Mouse (Mus musculus): Measurements from ENCODE around the gene Gm49358. TPM values are rescaled to one million over a fixed set of nuclear protein-coding genes. Genes with fewer than 3 reads are reported as not detected.
A peak's percentile ranks its signal among the peaks of the same experiment; 100 is the strongest.

Gm49358 gene
- polyA plus RNA-seq, 1 experiment from 2014 or later: not detected

DNA sequence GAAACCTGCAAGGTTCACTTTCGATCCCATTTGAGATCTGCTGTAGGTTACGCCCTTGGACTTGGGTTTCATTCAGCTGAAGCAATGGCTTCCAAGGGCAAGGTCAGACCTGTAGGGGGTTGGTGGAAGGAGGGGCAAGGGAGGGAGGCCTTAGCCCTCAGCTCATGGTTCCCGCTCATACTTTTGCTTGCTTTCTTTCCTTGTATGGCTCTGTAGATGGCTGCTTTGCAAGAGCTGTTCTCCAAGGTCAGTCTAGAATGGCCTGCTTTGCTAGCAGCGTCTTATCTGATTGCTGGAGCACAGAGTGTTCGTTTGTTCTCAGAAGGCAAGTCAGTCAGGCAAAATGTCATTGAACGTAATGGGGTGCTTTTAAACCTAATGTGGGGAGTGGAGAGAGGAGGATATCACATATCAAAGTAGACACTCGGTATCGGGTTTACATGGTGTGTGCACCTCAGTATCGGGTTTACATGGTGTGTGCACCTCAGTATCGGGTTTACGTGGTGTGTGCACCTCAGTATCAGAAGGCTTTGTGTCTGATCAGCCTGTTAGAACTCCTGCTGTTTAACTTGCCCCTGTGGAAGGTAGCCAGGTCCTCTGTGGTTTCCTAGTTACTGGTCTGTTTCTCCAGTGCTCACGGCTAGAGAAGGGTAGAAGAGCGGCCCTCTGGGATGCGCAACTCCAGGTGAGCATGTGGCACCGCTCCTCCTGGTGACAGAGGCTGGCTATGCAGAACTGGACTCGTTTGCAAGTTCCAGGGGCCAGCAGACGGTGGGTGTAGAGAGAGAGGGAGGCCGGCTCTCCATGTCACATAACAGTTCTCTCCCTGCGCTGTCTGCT lies 50.7 kb downstream of the Gm49358 start:
- 71% methylated on average over 19 of the region's 19 CpGs for WGBS (ENCODE audit: insufficient replicate concordance)
- no peak overlapping the region for H3K9ac ChIP-seq (replicated peaks)
- no peak overlapping the region for H3K27ac ChIP-seq (ENCODE audit: low read depth)
- H3K4me1 ChIP-seq (ENCODE audit: insufficient read depth): no peaks in the 10 kb centered on the region
- DNase-seq (no peak), ATAC-seq (no peak)
- TF ChIP-seq CTCF (IDR thresholded peaks at IDR 0.05; ENCODE audit: low read depth): no peak
- no peak for TF ChIP-seq EP300 (IDR thresholded peaks at IDR 0.05; ENCODE audit: low read depth)
- no peaks in the 10 kb centered on the region for H3K27me3 ChIP-seq (ENCODE audit: insufficient read depth, low read length)
- no peaks in the 10 kb centered on the region for H3K9me3 ChIP-seq (ENCODE audit: low read length)
- H3K36me3 ChIP-seq (replicated peaks; ENCODE audit: insufficient read depth, low read length): peaks cover 10% of the 10 kb centered on the region
- no peak overlapping the region for H3K4me3 ChIP-seq (ENCODE audit: low read depth, low read length)
- no peak overlapping the region for H3K4me2 ChIP-seq (ENCODE audit: low read depth, low read length)

DNA sequence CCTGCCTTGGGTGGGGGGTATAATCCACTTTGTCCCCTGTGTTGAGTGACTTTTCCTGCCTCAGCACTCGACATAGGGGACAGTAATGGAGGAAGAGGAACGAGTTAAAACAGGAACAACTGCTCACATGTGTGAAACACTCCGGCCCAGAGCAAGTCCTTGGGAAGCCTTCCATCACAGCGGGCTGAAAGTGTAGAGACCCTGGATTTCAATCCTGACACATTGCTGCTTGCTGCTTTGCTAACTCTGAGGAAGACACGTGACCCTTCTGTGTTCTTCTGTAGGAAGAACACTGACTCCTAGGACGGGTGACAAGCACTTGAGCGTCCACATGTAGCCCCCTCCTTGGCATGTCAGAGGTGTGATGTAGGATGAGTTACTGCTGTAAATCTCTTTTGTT lies 51.4 kb downstream of the Gm49358 start:
- no peak overlapping the region for H3K4me2 ChIP-seq (ENCODE audit: low read depth, low read length)
- WGBS (ENCODE audit: insufficient replicate concordance): 70% methylated on average over 7 of the region's 7 CpGs
- TF ChIP-seq EP300 (IDR thresholded peaks at IDR 0.05; ENCODE audit: low read depth) (no peak), CTCF (IDR thresholded peaks at IDR 0.05; ENCODE audit: low read depth) (no peak)
- ATAC-seq (no peak), DNase-seq (no peak)
- no peaks in the 10 kb centered on the region for H3K4me1 ChIP-seq (ENCODE audit: insufficient read depth)
- H3K9me3 ChIP-seq (ENCODE audit: low read length): no peaks in the 10 kb centered on the region
- H3K27me3 ChIP-seq (ENCODE audit: insufficient read depth, low read length): no peaks in the 10 kb centered on the region
- no peak overlapping the region for H3K9ac ChIP-seq (replicated peaks)
- H3K4me3 ChIP-seq (ENCODE audit: low read depth, low read length): no peak overlapping the region
- H3K36me3 ChIP-seq (replicated peaks; ENCODE audit: insufficient read depth, low read length): peaks cover 10% of the 10 kb centered on the region
- H3K27ac ChIP-seq (ENCODE audit: low read depth): no peak overlapping the region

GRCm38 (mm10) chr10:86819649-86820165 lies 55.9 kb downstream of the Gm49358 start:
- no peaks in the 10 kb centered on the region for H3K9me3 ChIP-seq (ENCODE audit: low read length)
- no peak for DNase-seq
- TF ChIP-seq CTCF (IDR thresholded peaks at IDR 0.05; ENCODE audit: low read depth) (no peak), EP300 (IDR thresholded peaks at IDR 0.05; ENCODE audit: low read depth) (no peak)
- no peak overlapping the region for H3K4me3 ChIP-seq (ENCODE audit: low read depth, low read length)
- 50% methylated on average over 8 of the region's 8 CpGs for WGBS (ENCODE audit: insufficient replicate concordance)
- no peak for ATAC-seq
- peaks cover 41% of the 10 kb centered on the region for H3K36me3 ChIP-seq (replicated peaks; ENCODE audit: insufficient read depth, low read length)
- no peak overlapping the region for H3K9ac ChIP-seq (replicated peaks)
- no peaks in the 10 kb centered on the region for H3K4me1 ChIP-seq (ENCODE audit: insufficient read depth)
- H3K27ac ChIP-seq (ENCODE audit: low read depth): no peak overlapping the region
- no peak overlapping the region for H3K4me2 ChIP-seq (ENCODE audit: low read depth, low read length)
- H3K27me3 ChIP-seq (ENCODE audit: insufficient read depth, low read length): no peaks in the 10 kb centered on the region

GRCm38 (mm10) chr10:86821014-86821413 lies 57.2 kb downstream of the Gm49358 start:
- H3K9me3 ChIP-seq (ENCODE audit: low read length): no peaks in the 10 kb centered on the region
- 85% methylated on average over 7 of the region's 7 CpGs for WGBS (ENCODE audit: insufficient replicate concordance)
- no peak for ATAC-seq
- no peak overlapping the region for H3K4me2 ChIP-seq (ENCODE audit: low read depth, low read length)
- H3K4me1 ChIP-seq (ENCODE audit: insufficient read depth): no peaks in the 10 kb centered on the region
- DNase-seq: no peak
- H3K27me3 ChIP-seq (ENCODE audit: insufficient read depth, low read length): no peaks in the 10 kb centered on the region
- no peak overlapping the region for H3K9ac ChIP-seq (replicated peaks)
- TF ChIP-seq EP300 (IDR thresholded peaks at IDR 0.05; ENCODE audit: low read depth): no peak
- TF ChIP-seq CTCF (IDR thresholded peaks at IDR 0.05; ENCODE audit: low read depth): no peak
- H3K4me3 ChIP-seq (ENCODE audit: low read depth, low read length): no peak overlapping the region
- no peak overlapping the region for H3K27ac ChIP-seq (ENCODE audit: low read depth)
- peaks cover 43% of the 10 kb centered on the region for H3K36me3 ChIP-seq (replicated peaks; ENCODE audit: insufficient read depth, low read length)

- no peak overlapping the region for H3K4me3 ChIP-seq (ENCODE audit: low read depth, low read length)
- 0 out of 2 replicates have a peak, but pooled peaks cover 3% of the 10 kb centered on the region for H3K4me1 ChIP-seq (ENCODE audit: insufficient read depth)
- 84% methylated on average over 6 of the region's 6 CpGs for WGBS (ENCODE audit: insufficient replicate concordance)
- no peak for DNase-seq
- H3K36me3 ChIP-seq (replicated peaks; ENCODE audit: insufficient read depth, low read length): peaks cover 47% of the 10 kb centered on the region
- H3K4me2 ChIP-seq (ENCODE audit: low read depth, low read length): no peak overlapping the region
- TF ChIP-seq CTCF (IDR thresholded peaks at IDR 0.05; ENCODE audit: low read depth) (0 out of 2 replicates have a peak, but pooled peaks have one; percentile 23), EP300 (IDR thresholded peaks at IDR 0.05; ENCODE audit: low read depth) (no peak)
- H3K9ac ChIP-seq (replicated peaks): no peak overlapping the region
- no peak overlapping the region for H3K27ac ChIP-seq (ENCODE audit: low read depth)
- H3K27me3 ChIP-seq (ENCODE audit: insufficient read depth, low read length): no peaks in the 10 kb centered on the region
- ATAC-seq: no peak
- no peaks in the 10 kb centered on the region for H3K9me3 ChIP-seq (ENCODE audit: low read length)
These were observed 60.3 kb downstream of the Gm49358 start for GRCm38 (mm10) chr10:86824093-86824492.

DNA sequence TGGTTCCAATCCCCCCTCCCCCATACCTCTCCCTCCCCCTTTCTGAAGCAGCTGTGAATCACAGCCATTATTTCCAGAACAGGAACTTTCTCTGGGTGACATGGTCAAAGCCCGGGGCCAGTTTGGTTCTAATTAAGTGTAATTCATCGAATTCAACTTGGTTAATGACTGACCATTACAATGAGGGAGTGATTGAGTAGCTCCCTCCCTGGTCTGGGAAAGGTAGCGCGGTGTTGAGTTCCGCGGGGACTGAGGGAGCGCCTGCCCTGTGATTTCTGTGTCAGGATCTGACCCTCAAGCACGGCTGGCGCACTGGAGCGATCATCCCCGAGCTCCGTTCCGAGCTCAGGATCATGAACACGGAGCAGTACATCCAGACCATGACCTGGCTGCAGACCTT lies 61.1 kb downstream of the Gm49358 start:
- Histone ChIP-seq H3K4me2 (ENCODE audit: low read depth, low read length) (no peak overlapping the region), H3K4me1 (ENCODE audit: insufficient read depth) (0 out of 2 replicates have a peak, but pooled peaks cover 3% of the 10 kb centered on the region), H3K9me3 (ENCODE audit: low read length) (no peaks in the 10 kb centered on the region), H3K27me3 (ENCODE audit: insufficient read depth, low read length) (no peaks in the 10 kb centered on the region), H3K4me3 (ENCODE audit: low read depth, low read length) (no peak overlapping the region), H3K27ac (ENCODE audit: low read depth) (no peak overlapping the region), H3K36me3 (replicated peaks; ENCODE audit: insufficient read depth, low read length) (peaks cover 48% of the 10 kb centered on the region), H3K9ac (replicated peaks) (no peak overlapping the region)
- whole genome bisulfite sequencing (ENCODE audit: insufficient replicate concordance): 89% methylated on average over 14 of the region's 14 CpGs
- ATAC-seq (no peak), DNase-seq (no peak)
- TF ChIP-seq EP300 (IDR thresholded peaks at IDR 0.05; ENCODE audit: low read depth) (no peak), CTCF (IDR thresholded peaks at IDR 0.05; ENCODE audit: low read depth) (no peak)

Measured in liver, postnatal 0 days (tissue).